Mouse (Mus musculus) limb, embryonic 11.5 days (tissue): ENCODE data around the gene Tsn. TPM values are rescaled to one million over a fixed set of nuclear protein-coding genes. Genes with fewer than 3 reads are reported as not detected.

ENCODE experiments used
- ATAC-seq: fragments of 200-750 bp; cut with Nextera tagmentation; 2 replicates; pipeline ENCODE4 v1.8.0; 2017; ENCODE audit warnings: low read depth; ENCODE audit not compliant: insufficient number of reproducible peaks, low FRiP score, low TSS enrichment
- DNase-seq: peaks from one replicate; pipeline ENCODE4 v3.0.0-alpha.2; 2015; ENCODE audit warnings: low spot score
- H3K27ac ChIP-seq: fragments of 300-500 bp; sonication (generic); replicated peaks from 2 replicates; pipeline ENCODE4 v1.5.1; 2014; ENCODE audit warnings: low read depth, mild to moderate bottlenecking, low read length
- H3K27me3 ChIP-seq: fragments of 300-500 bp; sonication (generic); 2 replicates; pipeline ENCODE4 v1.6.1; 2014; ENCODE audit warnings: mild to moderate bottlenecking, low read length, mixed read lengths; ENCODE audit not compliant: control insufficient read depth, insufficient read depth
- H3K36me3 ChIP-seq: fragments of 300-500 bp; sonication (generic); 2 replicates; pipeline ENCODE4 v1.6.1; 2014; ENCODE audit warnings: mild to moderate bottlenecking, low read length, moderate library complexity, mixed read lengths; ENCODE audit not compliant: control insufficient read depth, insufficient read depth
- H3K4me1 ChIP-seq: fragments of 300-500 bp; sonication (generic); 2 replicates; pipeline ENCODE4 v1.6.1; 2014; ENCODE audit warnings: low read length, mixed read lengths; ENCODE audit not compliant: control insufficient read depth, insufficient read depth
- H3K4me2 ChIP-seq: fragments of 300-500 bp; sonication (generic); 2 replicates; pipeline ENCODE4 v1.6.1; 2014; ENCODE audit warnings: low read depth, mild to moderate bottlenecking, moderate library complexity; ENCODE audit not compliant: severe bottlenecking
- H3K4me3 ChIP-seq: fragments of 300-500 bp; sonication (generic); 2 replicates; pipeline ENCODE4 v1.5.1; 2014; ENCODE audit warnings: low read depth, low read length
- H3K9ac ChIP-seq: fragments of 300-500 bp; sonication (generic); 2 replicates; pipeline ENCODE4 v1.6.1; 2014; ENCODE audit warnings: mild to moderate bottlenecking, low read length
- H3K9me3 ChIP-seq: fragments of 300-500 bp; sonication (generic); 2 replicates; pipeline ENCODE4 v1.6.1; 2016; ENCODE audit warnings: low read length; ENCODE audit not compliant: control insufficient read depth
- WGBS: fragments of 180-500 bp; shearing (Covaris S2); extraction: QIAGEN DNeasy Blood & Tissue Kit; methylation state at CpG from one replicate; pipeline ENCODE4 v1.1.7; 2014; 5-methylcytosine and 5-hydroxymethylcytosine counted together
- polyA plus RNA-seq: library from polyadenylated mRNA; unstranded; fragments of >200 nt; fragmentation: Nextera tagmentation; extraction: Ambion mirVana; gene quantifications from 2 replicates; pipeline ENCODE4 v1.2.1, GENCODE M21; 2014

Gene Tsn
- polyA plus RNA-seq, 1 experiment from 2014 or later = 400 TPM

DNA sequence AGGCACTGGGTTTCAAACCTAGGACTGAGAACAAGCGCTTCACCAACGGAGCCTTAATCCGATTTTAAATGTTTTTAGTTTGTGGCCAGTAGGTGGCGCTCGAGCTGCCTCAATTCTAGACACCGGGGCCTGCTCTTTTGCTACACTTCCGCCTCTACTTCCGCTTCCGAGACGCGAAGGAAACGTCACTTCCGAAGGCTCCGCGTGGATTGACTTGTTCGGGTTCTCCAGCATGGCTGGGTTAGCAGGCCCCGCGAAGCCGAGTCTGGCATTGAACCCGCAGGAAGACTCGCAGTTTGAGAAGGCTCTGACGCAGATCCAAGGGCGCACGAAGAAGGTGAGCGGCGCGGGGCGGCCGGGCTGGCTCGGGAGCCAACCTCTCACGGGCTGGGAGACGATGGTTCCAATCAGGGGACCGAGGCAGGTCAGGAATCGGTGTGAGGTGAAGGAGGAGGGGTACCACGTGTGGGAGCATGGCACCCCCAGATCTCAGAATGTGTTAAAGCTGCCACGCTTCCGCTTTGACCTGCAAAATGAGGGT, 10.2 kb upstream of the Tsn start, which contains the start of gene Nifk:
Nifk (plus strand) TSS at position 179 of the 541 bp plus-strand sequence.
- peak within 1 kb of the TSS; percentile 92 for H3K4me3 ChIP-seq
- no peaks in the 10 kb centered on the region for H3K27me3 ChIP-seq
- DNase-seq (peak; percentile 96), ATAC-seq (peak; percentile 80)
- under 1% methylated on average over 37 of the region's 37 CpGs for WGBS
- H3K4me2 ChIP-seq = peak within 1 kb of the TSS; percentile 70
- H3K9me3 ChIP-seq = no peaks in the 10 kb centered on the region
- H3K9ac ChIP-seq = peak within 1 kb of the TSS; percentile 76
- H3K36me3 ChIP-seq = peaks cover 12% of the 10 kb centered on the region
- no peak within 1 kb of the TSS for H3K27ac ChIP-seq
- H3K4me1 ChIP-seq = peaks cover 5% of the 10 kb centered on the region

DNA sequence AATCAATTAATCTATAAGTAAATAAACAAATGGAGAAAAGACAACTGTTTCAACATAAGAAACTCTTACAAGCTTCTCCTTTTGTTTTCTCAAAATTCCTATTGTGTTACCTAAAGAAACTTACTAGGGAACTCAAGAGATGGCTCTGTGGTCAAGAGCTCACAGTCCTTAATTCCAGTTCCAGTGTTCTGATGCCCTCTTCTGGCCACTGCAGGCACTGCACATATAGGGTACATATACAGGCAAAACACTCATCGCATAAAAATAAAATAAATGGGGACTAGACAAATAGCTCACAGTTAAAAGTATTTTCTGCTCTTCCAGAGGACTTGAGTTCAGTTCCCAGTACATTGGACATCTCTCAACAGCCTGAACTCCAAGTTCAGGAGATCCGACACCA, 9.2 kb upstream of the Tsn start:
- Histone ChIP-seq H3K36me3 (peaks cover 12% of the 10 kb centered on the region), H3K4me3 (no peak overlapping the region), H3K9ac (no peak overlapping the region), H3K4me2 (no peak overlapping the region), H3K27me3 (no peaks in the 10 kb centered on the region), H3K4me1 (peaks cover 5% of the 10 kb centered on the region), H3K27ac (no peak overlapping the region), H3K9me3 (no peaks in the 10 kb centered on the region)
- WGBS = 63% methylated on average over 2 of the region's 2 CpGs
- DNase-seq (peak; percentile 36), ATAC-seq (no peak)

DNA sequence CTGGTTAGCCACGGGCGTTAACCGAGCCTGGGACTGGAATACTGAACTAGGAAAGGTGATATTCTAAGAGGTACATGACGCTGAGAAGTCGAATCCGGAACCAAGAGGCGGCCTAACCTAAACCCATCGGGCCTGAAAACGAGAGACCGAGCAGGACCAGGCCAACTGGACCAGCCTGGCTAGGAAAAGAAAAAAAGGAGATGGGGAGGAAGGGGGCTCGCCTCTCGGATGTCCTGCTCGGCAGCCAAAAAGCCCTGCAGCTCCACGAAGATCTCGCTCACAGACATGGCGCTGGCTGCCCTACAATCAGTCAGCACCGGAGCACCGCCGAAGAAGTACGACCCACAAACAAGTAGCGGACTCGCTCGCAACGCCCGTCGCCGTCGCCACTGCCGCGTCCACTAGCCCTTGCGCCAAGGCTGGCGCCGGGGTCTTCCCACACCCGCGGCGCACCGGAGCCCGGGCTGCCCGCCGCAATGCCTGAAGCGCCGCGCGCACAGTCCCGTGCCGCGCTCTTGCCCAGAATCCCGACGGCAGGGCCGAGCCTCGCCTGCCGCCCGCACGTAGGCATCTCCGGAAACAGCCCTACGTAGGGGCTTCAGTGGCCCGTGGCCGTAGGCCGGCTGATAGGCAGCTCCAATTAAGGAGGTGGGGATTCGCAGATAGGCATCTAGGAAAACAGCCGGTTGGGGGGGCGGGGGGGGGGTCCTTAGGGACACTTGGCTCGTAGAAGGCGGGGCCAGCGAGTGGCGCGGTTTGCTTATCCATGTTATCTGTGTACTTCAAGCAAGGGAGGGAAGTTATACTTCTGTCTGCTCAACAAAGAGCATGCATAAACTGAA, 538 bp downstream of the Tsn start:
- peak overlapping the region; percentile 53 for H3K27ac ChIP-seq
- H3K27me3 ChIP-seq = no peaks in the 10 kb centered on the region
- no peaks in the 10 kb centered on the region for H3K9me3 ChIP-seq
- H3K36me3 ChIP-seq = peaks cover 3% of the 10 kb centered on the region; the same call in 1 of the 2 replicates
- H3K4me3 ChIP-seq = peak overlapping the region; percentile 71
- peak overlapping the region; percentile 43 for H3K4me2 ChIP-seq
- ATAC-seq (peak; percentile 99), DNase-seq (peak; percentile 93)
- H3K9ac ChIP-seq = peak overlapping the region; percentile 59
- H3K4me1 ChIP-seq = no peaks in the 10 kb centered on the region
- WGBS = under 1% methylated on average over 67 of the region's 67 CpGs

DNA sequence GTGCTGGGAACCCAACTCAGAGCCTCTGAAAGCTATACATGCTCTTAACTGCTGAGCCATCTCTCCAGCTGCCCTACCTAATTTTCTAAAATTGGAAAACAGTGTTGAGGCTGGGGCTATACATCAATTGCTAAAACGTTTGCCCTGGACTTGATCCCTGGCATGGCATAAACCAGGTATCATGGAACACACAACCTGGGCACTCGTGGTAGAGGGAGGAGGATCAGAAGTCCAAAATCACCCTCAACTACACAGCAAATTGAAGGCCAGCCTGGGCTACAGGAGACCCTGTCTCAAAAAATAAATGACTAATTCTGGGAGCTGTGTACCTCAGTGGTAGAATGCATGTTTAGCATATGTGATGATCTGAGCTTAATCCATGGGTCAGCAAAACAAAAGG, 13.8 kb downstream of the Tsn start:
- H3K4me3 ChIP-seq = no peak overlapping the region
- DNase-seq (no peak), ATAC-seq (no peak)
- H3K9ac ChIP-seq = no peak overlapping the region
- no peaks in the 10 kb centered on the region for H3K4me1 ChIP-seq
- no peak overlapping the region for H3K4me2 ChIP-seq
- H3K9me3 ChIP-seq = no peaks in the 10 kb centered on the region
- no peaks in the 10 kb centered on the region for H3K27me3 ChIP-seq
- 92% methylated on average over 2 of the region's 2 CpGs for whole genome bisulfite sequencing
- peaks cover 8% of the 10 kb centered on the region; the same call in 1 of the 2 replicates for H3K36me3 ChIP-seq
- no peak overlapping the region for H3K27ac ChIP-seq

DNA sequence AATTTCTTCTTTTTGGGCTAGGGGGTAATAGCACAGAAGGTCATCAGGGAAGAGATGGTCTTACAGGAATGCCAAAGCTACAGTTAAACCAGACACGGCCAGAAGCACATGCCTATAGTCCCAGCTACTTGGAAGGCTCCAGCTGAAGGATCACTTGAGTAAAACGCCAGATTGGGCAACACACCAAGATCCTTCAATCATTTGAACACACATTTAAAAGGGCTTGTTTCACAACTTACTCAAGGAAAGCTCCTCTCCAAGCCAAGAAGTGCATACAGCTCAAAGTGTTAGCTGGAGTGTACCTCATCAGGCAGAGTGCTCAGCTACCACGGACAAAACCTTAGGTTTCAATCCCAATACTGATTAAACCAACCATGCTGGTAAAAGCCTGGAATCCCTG, 14.9 kb downstream of the Tsn start:
- H3K9me3 ChIP-seq = no peaks in the 10 kb centered on the region
- DNase-seq = no peak
- no peaks in the 10 kb centered on the region for H3K27me3 ChIP-seq
- H3K36me3 ChIP-seq = peaks cover 8% of the 10 kb centered on the region; the same call in 1 of the 2 replicates
- no peaks in the 10 kb centered on the region for H3K4me1 ChIP-seq
- no peak overlapping the region for H3K4me2 ChIP-seq
- WGBS = 90% methylated on average over 3 of the region's 3 CpGs
- no peak overlapping the region for H3K4me3 ChIP-seq
- no peak overlapping the region for H3K9ac ChIP-seq
- H3K27ac ChIP-seq = no peak overlapping the region
- ATAC-seq = no peak

DNA sequence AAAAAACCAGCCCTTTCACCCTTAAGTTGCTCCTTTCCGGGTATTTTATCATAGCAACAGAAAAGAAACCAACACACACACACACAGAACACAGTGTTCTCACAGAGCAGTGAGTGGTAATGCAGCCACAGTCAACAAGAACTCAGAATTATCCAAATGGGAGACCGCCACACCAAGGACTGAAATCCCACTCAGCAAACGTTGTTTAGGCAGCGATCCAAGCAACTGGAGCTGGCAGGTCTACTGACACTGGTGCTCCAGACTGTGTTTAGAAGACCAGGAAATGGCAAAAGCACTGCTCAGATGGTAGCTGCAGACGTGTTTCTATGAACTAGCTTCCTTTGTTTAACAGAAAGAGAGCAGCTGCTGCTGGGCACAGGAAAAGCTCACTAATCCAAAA, 16.7 kb downstream of the Tsn start:
- H3K27ac ChIP-seq = no peak overlapping the region
- ATAC-seq (no peak), DNase-seq (no peak)
- no peaks in the 10 kb centered on the region for H3K9me3 ChIP-seq
- no peak overlapping the region for H3K4me2 ChIP-seq
- no peaks in the 10 kb centered on the region for H3K4me1 ChIP-seq
- no peak overlapping the region for H3K9ac ChIP-seq
- 89% methylated on average over 5 of the region's 5 CpGs for WGBS
- H3K36me3 ChIP-seq = peaks cover 8% of the 10 kb centered on the region; the same call in 1 of the 2 replicates
- no peaks in the 10 kb centered on the region for H3K27me3 ChIP-seq
- H3K4me3 ChIP-seq = no peak overlapping the region

DNA sequence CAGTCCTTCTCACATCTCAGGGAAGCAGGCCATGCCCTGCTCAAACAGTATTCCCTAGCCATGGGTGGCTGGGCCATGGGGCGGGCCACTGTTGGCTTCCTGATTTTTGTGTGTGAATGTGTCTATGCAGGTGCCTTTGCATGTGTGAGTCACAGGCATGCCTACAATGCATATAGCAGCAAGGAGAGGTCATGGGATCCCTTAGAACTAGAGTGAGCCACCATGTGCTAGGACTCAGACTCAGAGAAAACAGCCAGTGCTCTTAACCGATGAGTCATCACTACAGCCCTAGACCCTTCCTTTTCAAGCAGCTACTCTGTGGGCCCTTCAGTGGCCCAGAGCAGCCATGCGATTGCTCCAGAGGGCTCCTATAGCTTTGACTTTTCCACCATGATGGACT, 17.3 kb downstream of the Tsn start:
- no peak overlapping the region for H3K4me3 ChIP-seq
- H3K9me3 ChIP-seq = no peaks in the 10 kb centered on the region
- H3K36me3 ChIP-seq = peaks cover 8% of the 10 kb centered on the region; the same call in 1 of the 2 replicates
- 91% methylated on average over 3 of the region's 3 CpGs for WGBS
- ATAC-seq (no peak), DNase-seq (no peak)
- no peaks in the 10 kb centered on the region for H3K27me3 ChIP-seq
- no peaks in the 10 kb centered on the region for H3K4me1 ChIP-seq
- H3K4me2 ChIP-seq = no peak overlapping the region
- H3K9ac ChIP-seq = no peak overlapping the region
- no peak overlapping the region for H3K27ac ChIP-seq

DNA sequence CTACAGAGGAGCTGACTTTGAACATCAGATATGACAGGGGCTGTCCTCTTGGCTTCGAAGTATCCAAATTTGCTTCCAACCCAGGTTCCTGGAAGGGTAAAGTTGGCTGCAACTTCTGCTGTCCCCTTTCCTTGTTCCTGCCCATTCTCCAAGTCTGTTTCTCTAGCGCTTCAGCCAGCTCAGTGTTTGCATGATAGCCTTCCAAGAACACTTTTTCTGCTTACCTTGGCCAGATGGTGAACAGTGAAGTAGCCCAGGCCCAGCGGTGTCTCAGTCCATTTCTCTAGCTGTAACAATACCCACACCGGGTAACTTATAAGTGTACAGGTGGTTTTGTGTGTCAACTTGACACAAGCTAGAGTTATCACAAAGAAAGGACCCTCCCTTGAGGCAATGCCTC, 19.2 kb downstream of the Tsn start:
- Histone ChIP-seq H3K9me3 (no peaks in the 10 kb centered on the region), H3K4me1 (no peaks in the 10 kb centered on the region), H3K27me3 (no peaks in the 10 kb centered on the region), H3K36me3 (peaks cover 2% of the 10 kb centered on the region; the same call in 1 of the 2 replicates), H3K4me3 (no peak overlapping the region), H3K27ac (no peak overlapping the region), H3K4me2 (no peak overlapping the region), H3K9ac (no peak overlapping the region)
- ATAC-seq (no peak), DNase-seq (no peak)
- 86% methylated on average over 4 of the region's 4 CpGs for WGBS
